Mouse (Mus musculus) embryonic facial prominence, embryonic 14.5 days (tissue): ENCODE results near the gene Olfr62. TPM values are rescaled to one million over a fixed set of nuclear protein-coding genes. Genes with fewer than 3 reads are reported as not detected.

Source experiments
- ATAC-seq: fragments of 200-750 bp; cut with Nextera tagmentation; 2 replicates; pipeline ENCODE4 v1.8.0; 2017; ENCODE audit warnings: low read depth, moderate number of reproducible peaks, moderate TSS enrichment
- DNase-seq: peaks from one replicate; pipeline ENCODE4 v3.0.0-alpha.2; 2015; ENCODE audit warnings: low spot score
- H3K27ac ChIP-seq: fragments of 300-500 bp; sonication (generic); replicated peaks from 2 replicates; pipeline ENCODE4 v1.5.1; 2014; ENCODE audit warnings: low read depth, mild to moderate bottlenecking, low read length, moderate library complexity
- H3K27me3 ChIP-seq: fragments of 300-500 bp; sonication (generic); replicated peaks from 2 replicates; pipeline ENCODE4 v1.6.1; 2014; ENCODE audit warnings: low read length; ENCODE audit not compliant: control insufficient read depth, insufficient read depth
- H3K36me3 ChIP-seq: fragments of 300-500 bp; sonication (generic); 2 replicates; pipeline ENCODE4 v1.6.1; 2014; ENCODE audit warnings: low read length, mixed read lengths; ENCODE audit not compliant: control insufficient read depth, insufficient read depth
- H3K4me1 ChIP-seq: fragments of 300-500 bp; sonication (generic); 2 replicates; pipeline ENCODE4 v1.6.1; 2014; ENCODE audit warnings: antibody characterized with exemption, low read length; ENCODE audit not compliant: control insufficient read depth, insufficient read depth
- H3K4me2 ChIP-seq: fragments of 300-500 bp; sonication (generic); 2 replicates; pipeline ENCODE4 v1.6.1; 2014; ENCODE audit warnings: low read depth, mild to moderate bottlenecking, low read length, moderate library complexity, mixed read lengths
- H3K4me3 ChIP-seq: fragments of 300-500 bp; sonication (generic); 2 replicates; pipeline ENCODE4 v1.5.1; 2014; ENCODE audit warnings: low read depth, mild to moderate bottlenecking, low read length
- H3K9ac ChIP-seq: fragments of 300-500 bp; sonication (generic); 2 replicates; pipeline ENCODE4 v1.6.1; 2014; ENCODE audit warnings: low read depth, mild to moderate bottlenecking, low read length, moderate library complexity, mixed read lengths
- H3K9me3 ChIP-seq: fragments of 300-500 bp; sonication (generic); 2 replicates; pipeline ENCODE4 v1.6.1; 2016; ENCODE audit warnings: low read length; ENCODE audit not compliant: control insufficient read depth
- WGBS: fragments of 180-500 bp; shearing (Covaris S2); extraction: QIAGEN DNeasy Blood & Tissue Kit; methylation state at CpG from one replicate; pipeline ENCODE4 v1.1.7; 2014; 5-methylcytosine and 5-hydroxymethylcytosine counted together
- polyA plus RNA-seq: library from polyadenylated mRNA; unstranded; fragments of >200 nt; fragmentation: Nextera tagmentation; extraction: Ambion mirVana; gene quantifications from 2 replicates; pipeline ENCODE4 v1.2.1, GENCODE M21; 2014

Gene Olfr62
- polyA plus RNA-seq = 0.13 and 0.22 TPM in 2 replicates

GRCm38 (mm10) chr4:118658652-118659051 is at the start of gene Olfr62:
Gene Olfr62 (plus strand): TSS chr4:118658952.
- H3K4me3 ChIP-seq = no peak within 1 kb of the TSS
- H3K27me3 ChIP-seq = no peaks in the 10 kb centered on the region
- no peaks in the 10 kb centered on the region for H3K9me3 ChIP-seq
- no peak within 1 kb of the TSS for H3K4me2 ChIP-seq
- DNase-seq (no peak), ATAC-seq (no peak)
- no peaks in the 10 kb centered on the region for H3K36me3 ChIP-seq
- H3K4me1 ChIP-seq = no peaks in the 10 kb centered on the region
- no peak within 1 kb of the TSS for H3K27ac ChIP-seq
- no peak within 1 kb of the TSS for H3K9ac ChIP-seq

DNA sequence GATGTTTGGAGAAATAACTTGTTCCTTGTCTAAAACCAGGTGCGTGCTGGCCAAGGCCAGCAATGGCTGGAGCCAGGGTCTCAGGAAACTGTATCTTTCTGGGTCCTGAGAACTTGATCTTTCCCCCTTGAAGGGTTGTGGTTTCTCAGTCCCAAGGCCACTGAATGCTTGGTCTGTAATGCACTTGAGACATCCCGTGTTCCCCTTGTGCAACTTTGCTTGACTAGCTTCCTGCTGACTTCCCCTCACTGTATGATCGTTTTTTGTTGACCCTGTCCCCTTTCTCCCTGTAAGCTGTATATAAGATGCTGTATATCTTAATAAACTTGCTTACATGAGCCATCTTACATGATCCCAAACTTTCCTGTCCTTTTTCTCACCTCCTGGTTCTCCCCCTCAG is 48.9 kb upstream of the Olfr62 start:
- Histone ChIP-seq H3K27ac (no peak overlapping the region), H3K9me3 (no peaks in the 10 kb centered on the region), H3K9ac (no peak overlapping the region), H3K4me3 (no peak overlapping the region), H3K4me2 (no peak overlapping the region), H3K27me3 (no peaks in the 10 kb centered on the region), H3K4me1 (no peaks in the 10 kb centered on the region), H3K36me3 (no peaks in the 10 kb centered on the region)
- 62% methylated on average over 3 of the region's 3 CpGs for WGBS
- DNase-seq (no peak), ATAC-seq (no peak)

- no peak for ATAC-seq
Measured at GRCm38 (mm10) chr4:118612619-118613018, 46.1 kb upstream of the Olfr62 start.

DNA sequence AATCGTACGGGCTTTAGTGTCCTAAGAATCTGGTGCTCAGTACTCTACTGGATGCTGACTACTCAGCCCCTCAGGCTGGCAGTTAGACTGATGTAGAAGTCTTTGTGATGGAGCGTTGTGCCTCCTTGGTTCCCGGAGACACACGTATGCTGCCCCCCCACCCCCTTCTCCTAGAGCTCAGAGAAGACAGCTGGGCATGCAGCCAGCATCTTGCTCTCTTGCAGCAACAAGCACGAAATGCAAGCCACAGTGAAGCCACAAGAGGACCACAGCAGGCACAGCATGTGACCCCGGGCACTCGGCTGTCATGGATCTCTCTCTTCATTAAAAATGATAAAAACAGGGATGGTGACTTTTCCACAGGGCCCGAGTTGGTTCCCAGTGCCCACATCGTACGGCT is 43.3 kb upstream of the Olfr62 start:
- H3K36me3 ChIP-seq = no peaks in the 10 kb centered on the region
- H3K4me3 ChIP-seq = no peak overlapping the region
- H3K27ac ChIP-seq = no peak overlapping the region
- DNase-seq (peak; percentile 14), ATAC-seq (no peak)
- WGBS = 79% methylated on average over 11 of the region's 11 CpGs
- H3K9ac ChIP-seq = no peak overlapping the region
- H3K9me3 ChIP-seq = peaks cover 9% of the 10 kb centered on the region
- no peaks in the 10 kb centered on the region for H3K27me3 ChIP-seq
- no peaks in the 10 kb centered on the region for H3K4me1 ChIP-seq
- H3K4me2 ChIP-seq = no peak overlapping the region

More at GRCm38 (mm10) chr4:118612619-118613018, 46.1 kb upstream of the Olfr62 start:
- DNase-seq = peak; percentile 10
- Histone ChIP-seq H3K4me1 (no peaks in the 10 kb centered on the region), H3K27me3 (no peaks in the 10 kb centered on the region), H3K36me3 (no peaks in the 10 kb centered on the region), H3K4me2 (no peak overlapping the region), H3K27ac (no peak overlapping the region), H3K4me3 (no peak overlapping the region), H3K9ac (no peak overlapping the region), H3K9me3 (peaks cover 6% of the 10 kb centered on the region)
- WGBS = 23% methylated on average over 11 of the region's 11 CpGs

DNA sequence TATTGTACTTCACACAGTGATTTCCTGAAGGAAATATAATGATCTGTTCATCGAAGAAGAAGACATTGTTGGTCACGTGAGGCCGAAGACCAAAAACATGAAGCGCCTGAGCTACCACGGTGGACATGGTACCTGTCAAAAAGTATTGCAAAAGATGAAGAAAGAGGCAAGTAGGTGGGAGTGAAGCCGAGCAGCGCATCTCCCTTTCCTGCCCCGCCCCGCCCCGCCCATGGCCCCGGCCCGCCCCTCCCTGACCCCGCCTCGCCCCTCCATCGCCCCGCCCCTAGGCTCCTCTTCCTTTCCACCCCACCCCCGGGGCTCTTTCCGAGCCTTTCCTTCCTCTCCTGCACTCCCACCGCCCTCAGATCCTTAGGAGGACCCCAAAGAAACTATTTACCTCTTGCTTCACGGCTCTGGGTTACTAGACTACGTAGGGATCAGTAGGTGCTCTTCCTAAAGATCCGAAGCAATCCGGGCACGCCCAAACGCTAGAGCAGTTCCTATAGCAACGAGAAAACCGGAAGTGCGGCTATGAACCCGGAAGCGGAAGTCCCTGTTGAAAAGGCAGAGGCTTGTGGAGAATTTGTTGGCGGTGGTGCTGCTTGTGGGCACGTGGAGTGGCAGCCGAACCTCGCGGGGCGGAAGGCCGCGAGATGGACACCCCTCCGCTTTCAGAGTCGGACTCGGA is 38.3 kb upstream of the Olfr62 start, which contains the start of the genes Cfap57 and Ebna1bp2:
TSS of gene Cfap57 (minus strand) at position 499 of the 688 bp plus-strand sequence.
TSS of gene Ebna1bp2 (plus strand) at position 521 of the 688 bp plus-strand sequence.
- ATAC-seq (peak; percentile 93), DNase-seq (peak; percentile 97)
- Histone ChIP-seq H3K36me3 (peaks cover 25% of the 10 kb centered on the region), H3K4me3 (peak within 1 kb of the TSS; percentile 62), H3K9me3 (peaks cover 9% of the 10 kb centered on the region), H3K4me1 (peaks cover 8% of the 10 kb centered on the region), H3K27me3 (no peaks in the 10 kb centered on the region), H3K27ac (peak within 1 kb of the TSS; percentile 12; the same call in 1 of the 2 replicates), H3K4me2 (peak within 1 kb of the TSS; percentile 93), H3K9ac (peak within 1 kb of the TSS; percentile 76)
- WGBS = under 1% methylated on average over 38 of the region's 41 CpGs

- Histone ChIP-seq H3K27ac (peak overlapping the region; percentile 12; the same call in 1 of the 2 replicates), H3K36me3 (peaks cover 30% of the 10 kb centered on the region), H3K4me2 (peak overlapping the region; percentile 93), H3K27me3 (no peaks in the 10 kb centered on the region), H3K9me3 (peaks cover 9% of the 10 kb centered on the region), H3K4me3 (peak overlapping the region; percentile 62), H3K9ac (peak overlapping the region; percentile 76), H3K4me1 (peaks cover 8% of the 10 kb centered on the region)
- 0% methylated on average over 17 of the region's 23 CpGs for WGBS
- ATAC-seq (peak; percentile 30; the same call in 1 of the 2 replicates), DNase-seq (peak; percentile 3)
Measured at GRCm38 (mm10) chr4:118620967-118621320, 37.8 kb upstream of the Olfr62 start.

DNA sequence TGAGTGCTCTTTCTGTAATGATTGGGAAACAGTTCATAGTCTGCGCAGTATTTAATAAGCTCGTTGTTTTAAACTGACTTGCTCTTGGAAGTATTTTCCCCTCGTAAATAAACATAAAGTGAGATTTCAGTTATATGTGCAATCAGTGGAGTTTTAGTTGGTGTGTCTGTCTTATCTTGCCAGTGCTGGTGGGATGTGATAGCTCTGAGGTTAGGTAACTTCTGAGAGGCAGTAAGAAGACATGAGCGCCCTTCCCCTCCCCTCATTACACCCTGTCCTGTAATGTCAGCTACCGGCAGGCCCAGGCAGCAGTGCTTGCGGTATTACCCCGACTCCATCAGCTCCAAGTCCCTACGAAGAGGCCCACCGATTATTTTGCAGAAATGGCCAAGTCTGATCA is 37.0 kb upstream of the Olfr62 start:
- ATAC-seq = no peak
- H3K9ac ChIP-seq = peak overlapping the region; percentile 76
- no peak for DNase-seq

DNA sequence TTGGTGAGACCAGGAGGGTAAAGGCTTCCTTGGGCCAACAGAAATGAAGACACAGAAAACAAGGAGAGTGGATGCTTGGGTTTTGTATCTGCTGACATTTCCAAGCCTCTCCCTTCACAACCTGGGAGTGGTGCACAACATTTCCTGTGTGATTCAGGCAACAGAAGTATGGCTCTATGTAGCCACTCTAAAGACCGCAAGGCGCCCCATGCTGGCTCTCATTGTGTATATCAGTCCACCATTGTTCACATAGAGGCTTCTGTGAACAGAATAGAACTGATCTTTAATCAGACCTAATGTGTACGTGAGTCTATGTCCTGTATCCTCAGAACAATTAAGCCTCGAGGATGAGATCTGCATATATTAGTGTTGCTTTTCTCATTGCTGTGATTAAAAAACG is 28.5 kb upstream of the Olfr62 start:
- Histone ChIP-seq H3K9me3 (no peaks in the 10 kb centered on the region), H3K36me3 (peaks cover 45% of the 10 kb centered on the region), H3K27ac (no peak overlapping the region), H3K4me1 (no peaks in the 10 kb centered on the region), H3K4me2 (no peak overlapping the region), H3K9ac (no peak overlapping the region), H3K4me3 (no peak overlapping the region), H3K27me3 (no peaks in the 10 kb centered on the region)
- 92% methylated on average over 5 of the region's 5 CpGs for WGBS
- no peak for DNase-seq
- ATAC-seq = no peak

More for the DNA sequence above, 37.0 kb upstream of the Olfr62 start:
- H3K27ac ChIP-seq = no peak overlapping the region
- WGBS = 83% methylated on average over 9 of the region's 9 CpGs
- peaks cover 8% of the 10 kb centered on the region for H3K4me1 ChIP-seq
- peak overlapping the region; percentile 62 for H3K4me3 ChIP-seq
- H3K9me3 ChIP-seq = peaks cover 9% of the 10 kb centered on the region
- H3K27me3 ChIP-seq = no peaks in the 10 kb centered on the region
- peak overlapping the region; percentile 93 for H3K4me2 ChIP-seq
- peaks cover 38% of the 10 kb centered on the region for H3K36me3 ChIP-seq
